In genomic region chr14:54925349-54926342, GRCm38 (mm10) we compare ENCODE assay signal across 8 mouse cellular contexts. TPM values are rescaled to one million over a fixed set of nuclear protein-coding genes. Genes with fewer than 3 reads are reported as not detected.
DNase-seq lines count a peak whose midpoint lies in the region; ATAC-seq and TF ChIP-seq lines count a peak whose summit lies in the region.

Efs (minus strand) TSS chr14:54926126.

- WGBS in embryonic facial prominence, embryonic 14.5 days = 2% methylated on average over 39 of the region's 57 CpGs
- WGBS in heart, embryonic 10.5 days = 3% methylated on average over 57 of the region's 57 CpGs
- WGBS in liver, embryonic 16.5 days (ENCODE audit: insufficient replicate concordance) = 6% methylated on average over 57 of the region's 57 CpGs
- WGBS in olfactory bulb, adult 2 months = 14% methylated on average over 57 of the region's 57 CpGs

- intact Hi-C loops in left cerebral cortex, postnatal 25 days (cut with DNase I) = no loop called here

- ATAC-seq in embryonic facial prominence, embryonic 14.5 days (ENCODE audit: low read depth) = peak; percentile 64
- no peak for ATAC-seq in liver, embryonic 16.5 days (ENCODE audit: low read depth)

- peak within 1 kb of the TSS; percentile 50 for H3K4me3 ChIP-seq in embryonic facial prominence, embryonic 14.5 days (ENCODE audit: low read depth, low read length)
- peak within 1 kb of the TSS; percentile 72 for H3K4me3 ChIP-seq in heart, embryonic 10.5 days
- H3K4me3 ChIP-seq in liver, embryonic 16.5 days (ENCODE audit: low read depth, low read length) = peak within 1 kb of the TSS; percentile 31
- H3K4me3 ChIP-seq in olfactory bulb, adult 2 months (ENCODE audit: insufficient read depth, low read depth, low read length) = peak within 1 kb of the TSS; percentile 52

- peak; percentile 30 to 48 for DNase-seq in left cerebral cortex, postnatal 25 days (ENCODE audit: low spot score in 2 of 2)
- no peak for DNase-seq in left cerebral cortex, adult 11 months (ENCODE audit: low spot score)
- DNase-seq in embryonic facial prominence, embryonic 14.5 days (ENCODE audit: low spot score) = peak; percentile 88
- DNase-seq in heart, embryonic 10.5 days (ENCODE audit: low spot score) = peak; percentile 87
- peak; percentile 28 for DNase-seq in kidney, adult 9 months
- no peak for DNase-seq in spleen, postnatal 36 days (ENCODE audit: low spot score in 2 of 2)

- H3K4me2 ChIP-seq in embryonic facial prominence, embryonic 14.5 days (ENCODE audit: low read depth, low read length) = peak within 1 kb of the TSS; percentile 69
- H3K4me2 ChIP-seq in liver, embryonic 16.5 days (ENCODE audit: low read depth, low read length) = peak within 1 kb of the TSS; percentile 45

- no peak for TF ChIP-seq CTCF in olfactory bulb, adult 2 months (IDR thresholded peaks at IDR 0.05; ENCODE audit: insufficient read depth, low read depth, low read length)

- peak within 1 kb of the TSS; percentile 99 for H3K27ac ChIP-seq in embryonic facial prominence, embryonic 14.5 days (replicated peaks; ENCODE audit: low read depth, low read length)
- H3K27ac ChIP-seq in heart, embryonic 10.5 days = peak within 1 kb of the TSS; percentile 95
- no peak within 1 kb of the TSS for H3K27ac ChIP-seq in liver, embryonic 16.5 days (ENCODE audit: low read length)
- H3K27ac ChIP-seq in olfactory bulb, adult 2 months (ENCODE audit: insufficient read depth, low read depth, low read length) = peak within 1 kb of the TSS; percentile 67

- peaks cover 26% of the 10 kb centered on the region for H3K36me3 ChIP-seq in embryonic facial prominence, embryonic 14.5 days (ENCODE audit: control insufficient read depth, insufficient read depth, low read length)
- peaks cover 21% of the 10 kb centered on the region for H3K36me3 ChIP-seq in heart, embryonic 10.5 days
- no peaks in the 10 kb centered on the region for H3K36me3 ChIP-seq in liver, embryonic 16.5 days (ENCODE audit: control insufficient read depth, insufficient read depth)

- no peak for TF ChIP-seq POLR2A in olfactory bulb, adult 2 months (IDR thresholded peaks at IDR 0.05; ENCODE audit: insufficient read depth, low read depth, low read length)

- H3K27me3 ChIP-seq in embryonic facial prominence, embryonic 14.5 days (replicated peaks; ENCODE audit: control insufficient read depth, insufficient read depth, low read length) = no peaks in the 10 kb centered on the region
- H3K27me3 ChIP-seq in heart, embryonic 10.5 days (ENCODE audit: insufficient read depth, poor library complexity, severe bottlenecking) = peaks cover 26% of the 10 kb centered on the region; the same call in 1 of the 2 replicates
- peaks cover 56% of the 10 kb centered on the region for H3K27me3 ChIP-seq in liver, embryonic 16.5 days (ENCODE audit: control insufficient read depth, insufficient read depth, low read depth, low read length)

- peak within 1 kb of the TSS; percentile 88 for H3K9ac ChIP-seq in embryonic facial prominence, embryonic 14.5 days (ENCODE audit: low read depth, low read length)
- H3K9ac ChIP-seq in liver, embryonic 16.5 days (ENCODE audit: low read depth, low read length) = 0 out of 2 replicates have a peak within 1 kb of the TSS, but pooled peaks have one; percentile 5

- H3K9me3 ChIP-seq in embryonic facial prominence, embryonic 14.5 days (ENCODE audit: control insufficient read depth, low read length) = peaks cover 17% of the 10 kb centered on the region
- peaks cover 9% of the 10 kb centered on the region; the same call in 1 of the 2 replicates for H3K9me3 ChIP-seq in heart, embryonic 10.5 days
- 0 out of 2 replicates have a peak, but pooled peaks cover 2% of the 10 kb centered on the region for H3K9me3 ChIP-seq in liver, embryonic 16.5 days (replicated peaks; ENCODE audit: control insufficient read depth, low read length)

- H3K4me1 ChIP-seq in embryonic facial prominence, embryonic 14.5 days (ENCODE audit: control insufficient read depth, insufficient read depth, low read length) = peaks cover 30% of the 10 kb centered on the region
- H3K4me1 ChIP-seq in heart, embryonic 10.5 days = peaks cover 53% of the 10 kb centered on the region
- peaks cover 5% of the 10 kb centered on the region; the same call in 1 of the 2 replicates for H3K4me1 ChIP-seq in liver, embryonic 16.5 days (ENCODE audit: control insufficient read depth, low read depth, low read length)
- H3K4me1 ChIP-seq in olfactory bulb, adult 2 months (ENCODE audit: control insufficient read depth, insufficient read depth, low read length) = peaks cover 45% of the 10 kb centered on the region

RNA-seq across cellular contexts. Expression of gene Efs, which starts in this region (rescaled TPM):
- total RNA-seq in left cerebral cortex, postnatal 25 days (2021) = 1 to 10 TPM; 7.4 to 8.1 TPM
- 52.2 and 59.1 TPM in 2 replicates for polyA plus RNA-seq in embryonic facial prominence, embryonic 14.5 days (2014; fragmentation: Nextera tagmentation; extraction: Ambion mirVana)
- 16.7 and 23.5 TPM in 2 replicates for polyA plus RNA-seq in heart, embryonic 10.5 days (2016; fragmentation: Nextera tagmentation; extraction: Ambion mirVana)
- polyA plus RNA-seq in liver, embryonic 16.5 days (2015; fragmentation: Nextera tagmentation; extraction: Ambion mirVana) = 0.26 and 0.42 TPM in 2 replicates
- not detected in 2 replicates for polyA plus RNA-seq in olfactory bulb, adult 2 months (2012; ENCODE audit: insufficient read depth, insufficient read length, low replicate concordance, missing spikeins)

Comparison
In these comparisons a context has a peak if more than half of its experiments do, and no peak if none do; other contexts are left out.
1. RNA of gene Efs (polyA plus RNA-seq): 52.2 to 59.1 TPM in embryonic facial prominence, embryonic 14.5 days and 16.7 to 23.5 TPM in heart, embryonic 10.5 days; 0.26 to 0.42 TPM in liver, embryonic 16.5 days and not detected in olfactory bulb, adult 2 months; every median in the first group is over 10 times any median in the second.
2. DNase-seq: peak in left cerebral cortex, postnatal 25 days (2 of 2), embryonic facial prominence, embryonic 14.5 days (single experiment), heart, embryonic 10.5 days (single experiment) and kidney, adult 9 months (single experiment); none in left cerebral cortex, adult 11 months (single experiment) and spleen, postnatal 36 days (0 of 2).
3. Peak in every context shown above with its lines, with median percentiles within 50 percentile points of each other: H3K4me3 ChIP-seq.